Mouse (Mus musculus) neural tube, embryonic 14.5 days (tissue): ENCODE results near the gene Arid3a. TPM values are rescaled to one million over a fixed set of nuclear protein-coding genes. Genes with fewer than 3 reads are reported as not detected.

Source experiments
- ATAC-seq: fragments of 200-750 bp; cut with Nextera tagmentation; 2 replicates; pipeline ENCODE4 v1.8.0; 2017; ENCODE audit warnings: low read depth, mild to moderate bottlenecking, moderate TSS enrichment, moderate library complexity
- H3K27ac ChIP-seq: fragments of 300-500 bp; sonication (generic); 2 replicates; pipeline ENCODE4 v1.5.1; 2014; ENCODE audit warnings: low read depth, mild to moderate bottlenecking, control low read depth, low read length, moderate library complexity, mixed read lengths
- H3K27me3 ChIP-seq: fragments of 300-500 bp; sonication (generic); 2 replicates; pipeline ENCODE4 v1.6.1; 2014; ENCODE audit warnings: low read length; ENCODE audit not compliant: control insufficient read depth, insufficient read depth
- H3K36me3 ChIP-seq: fragments of 300-500 bp; sonication (generic); 2 replicates; pipeline ENCODE4 v1.6.1; 2014; ENCODE audit warnings: low read length, mixed read lengths; ENCODE audit not compliant: control insufficient read depth, insufficient read depth
- H3K4me1 ChIP-seq: fragments of 300-500 bp; sonication (generic); 2 replicates; pipeline ENCODE4 v1.6.1; 2014; ENCODE audit warnings: low read length; ENCODE audit not compliant: control insufficient read depth, insufficient read depth
- H3K4me2 ChIP-seq: fragments of 300-500 bp; sonication (generic); 2 replicates; pipeline ENCODE4 v1.6.1; 2014; ENCODE audit warnings: mild to moderate bottlenecking, low read depth, low read length, control low read depth
- H3K4me3 ChIP-seq: fragments of 300-500 bp; sonication (generic); 2 replicates; pipeline ENCODE4 v1.5.1; 2014; ENCODE audit warnings: low read depth, low read length, control low read depth, mixed read lengths
- H3K9ac ChIP-seq: fragments of 300-500 bp; sonication (generic); replicated peaks from 2 replicates; pipeline ENCODE4 v1.6.1; 2014; ENCODE audit warnings: low read depth, mild to moderate bottlenecking, control low read depth, low read length, mixed read lengths
- H3K9me3 ChIP-seq: fragments of 300-500 bp; sonication (generic); 2 replicates; pipeline ENCODE4 v1.6.1; 2016; ENCODE audit warnings: low read length; ENCODE audit not compliant: control insufficient read depth
- WGBS: fragments of 180-500 bp; shearing (Covaris S2); extraction: QIAGEN DNeasy Blood & Tissue Kit; methylation state at CpG from one replicate; pipeline ENCODE4 v1.1.7; 2014; 5-methylcytosine and 5-hydroxymethylcytosine counted together
- polyA plus RNA-seq: library from polyadenylated mRNA; unstranded; fragments of >200 nt; fragmentation: Nextera tagmentation; extraction: Ambion mirVana; gene quantifications from 2 replicates; pipeline ENCODE4 v1.2.1, GENCODE M21; 2014

Arid3a gene
- polyA plus RNA-seq, 1 experiment from 2014 or later: 5.1 TPM

DNA sequence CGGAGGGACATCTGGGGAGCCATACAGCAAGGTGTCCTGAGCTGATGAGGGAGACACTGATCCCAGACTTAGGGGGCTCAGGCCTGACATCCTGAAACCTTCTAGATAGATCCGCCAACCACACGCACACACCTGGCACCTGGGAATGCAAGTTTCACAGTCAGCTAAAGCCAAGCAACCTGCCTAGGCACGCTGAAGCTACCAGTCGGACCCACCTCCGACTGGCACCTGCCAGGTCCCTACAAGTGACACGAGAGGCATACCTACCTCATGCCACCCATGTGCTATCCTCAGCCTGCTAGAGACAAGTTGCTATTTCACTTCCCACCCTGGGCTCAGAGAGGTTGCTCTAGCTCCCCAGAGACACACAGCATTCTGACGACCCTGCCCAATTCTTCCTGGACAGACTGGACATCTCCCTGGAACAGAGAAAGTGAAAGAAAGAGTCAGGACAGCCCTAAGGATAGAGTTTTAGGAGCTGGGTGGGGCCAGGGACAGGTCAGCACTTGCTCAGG, 62.5 kb downstream of the Arid3a start:
- no peaks in the 10 kb centered on the region for H3K36me3 ChIP-seq
- peaks cover 9% of the 10 kb centered on the region for H3K4me1 ChIP-seq
- 31% methylated on average over 8 of the region's 8 CpGs for WGBS
- no peak overlapping the region for H3K27ac ChIP-seq
- H3K9me3 ChIP-seq: 0 out of 2 replicates have a peak, but pooled peaks cover 3% of the 10 kb centered on the region
- peaks cover 25% of the 10 kb centered on the region for H3K27me3 ChIP-seq
- H3K4me2 ChIP-seq: peak overlapping the region; percentile 45
- ATAC-seq: no peak
- no peak overlapping the region for H3K9ac ChIP-seq
- H3K4me3 ChIP-seq: peak overlapping the region; percentile 38

DNA sequence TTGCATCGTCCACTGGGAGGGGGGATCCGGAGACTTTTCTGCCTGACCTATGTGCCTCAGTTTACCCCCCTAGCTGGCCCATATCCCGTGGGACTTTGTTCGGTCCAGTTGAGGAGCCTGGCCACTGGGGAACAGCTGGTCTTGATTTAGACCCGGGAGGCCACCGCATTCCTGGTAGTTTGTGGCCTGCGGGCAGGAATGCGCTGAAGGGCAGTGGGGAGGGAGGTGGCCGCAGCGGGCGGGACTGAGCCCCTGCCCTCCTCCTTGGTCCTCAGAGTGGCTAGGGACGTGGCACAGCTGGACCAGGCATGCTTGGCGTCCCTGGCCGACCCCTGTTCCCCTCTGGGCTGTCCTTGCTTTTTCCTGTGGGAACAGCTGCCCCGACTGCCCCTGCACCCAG, 63.0 kb downstream of the Arid3a start:
- ATAC-seq: no peak
- peaks cover 9% of the 10 kb centered on the region for H3K4me1 ChIP-seq
- H3K4me2 ChIP-seq: peak overlapping the region; percentile 45; the same call in 1 of the 2 replicates
- H3K9ac ChIP-seq: no peak overlapping the region
- H3K27me3 ChIP-seq: peaks cover 25% of the 10 kb centered on the region
- WGBS: 21% methylated on average over 15 of the region's 15 CpGs
- H3K9me3 ChIP-seq: 0 out of 2 replicates have a peak, but pooled peaks cover 3% of the 10 kb centered on the region
- H3K27ac ChIP-seq: no peak overlapping the region
- peak overlapping the region; percentile 38; the same call in 1 of the 2 replicates for H3K4me3 ChIP-seq
- no peaks in the 10 kb centered on the region for H3K36me3 ChIP-seq

DNA sequence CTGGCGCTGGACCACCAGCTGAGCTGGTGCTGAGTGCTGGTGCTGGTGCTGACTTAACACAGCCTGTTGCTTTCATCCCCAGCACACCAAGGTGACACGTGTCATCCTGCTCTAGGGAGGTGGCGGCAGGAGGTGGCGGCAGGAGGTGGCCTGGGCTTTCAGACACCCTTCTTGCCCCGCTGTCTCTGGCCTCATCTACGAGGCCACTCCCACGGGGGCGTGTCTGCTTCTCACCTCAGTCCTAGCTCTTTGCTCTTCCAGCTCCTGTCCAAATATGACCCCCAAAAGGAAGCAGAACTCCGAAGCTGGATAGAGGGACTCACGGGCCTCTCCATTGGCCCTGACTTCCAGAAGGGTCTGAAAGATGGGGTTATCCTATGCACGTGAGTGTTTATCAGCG, 64.3 kb downstream of the Arid3a start:
- WGBS: 51% methylated on average over 12 of the region's 12 CpGs
- ATAC-seq: no peak
- no peak overlapping the region for H3K27ac ChIP-seq
- no peak overlapping the region for H3K9ac ChIP-seq
- H3K36me3 ChIP-seq: no peaks in the 10 kb centered on the region
- peaks cover 7% of the 10 kb centered on the region for H3K4me1 ChIP-seq
- H3K9me3 ChIP-seq: 0 out of 2 replicates have a peak, but pooled peaks cover 3% of the 10 kb centered on the region
- no peak overlapping the region for H3K4me2 ChIP-seq
- no peak overlapping the region for H3K4me3 ChIP-seq
- peaks cover 25% of the 10 kb centered on the region for H3K27me3 ChIP-seq

DNA sequence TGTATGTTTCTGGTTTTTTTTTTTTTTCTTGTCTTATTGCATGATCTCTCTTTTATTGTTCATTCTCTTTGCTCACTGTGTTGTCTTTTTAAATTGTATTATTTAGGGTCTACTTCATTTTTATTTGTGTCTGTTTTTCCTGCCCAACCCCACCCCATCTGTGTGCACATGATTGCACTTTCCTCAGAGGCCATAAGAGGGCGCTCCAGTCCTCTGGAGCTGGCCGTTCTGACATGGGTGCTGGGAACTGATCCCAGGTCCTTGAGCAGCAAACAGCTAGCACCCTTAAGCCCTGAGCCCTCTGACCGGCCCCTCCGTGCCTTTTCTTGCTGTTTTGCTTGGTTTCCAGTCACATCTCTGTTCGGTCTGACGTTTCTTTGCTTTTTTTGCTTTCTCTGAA, 64.7 kb downstream of the Arid3a start:
- H3K4me3 ChIP-seq: no peak overlapping the region
- no peak overlapping the region for H3K27ac ChIP-seq
- peaks cover 25% of the 10 kb centered on the region for H3K27me3 ChIP-seq
- H3K9ac ChIP-seq: no peak overlapping the region
- 0 out of 2 replicates have a peak, but pooled peaks cover 3% of the 10 kb centered on the region for H3K4me1 ChIP-seq
- H3K36me3 ChIP-seq: no peaks in the 10 kb centered on the region
- H3K9me3 ChIP-seq: 0 out of 2 replicates have a peak, but pooled peaks cover 3% of the 10 kb centered on the region
- ATAC-seq: no peak
- 87% methylated on average over 6 of the region's 6 CpGs for WGBS
- no peak overlapping the region for H3K4me2 ChIP-seq

DNA sequence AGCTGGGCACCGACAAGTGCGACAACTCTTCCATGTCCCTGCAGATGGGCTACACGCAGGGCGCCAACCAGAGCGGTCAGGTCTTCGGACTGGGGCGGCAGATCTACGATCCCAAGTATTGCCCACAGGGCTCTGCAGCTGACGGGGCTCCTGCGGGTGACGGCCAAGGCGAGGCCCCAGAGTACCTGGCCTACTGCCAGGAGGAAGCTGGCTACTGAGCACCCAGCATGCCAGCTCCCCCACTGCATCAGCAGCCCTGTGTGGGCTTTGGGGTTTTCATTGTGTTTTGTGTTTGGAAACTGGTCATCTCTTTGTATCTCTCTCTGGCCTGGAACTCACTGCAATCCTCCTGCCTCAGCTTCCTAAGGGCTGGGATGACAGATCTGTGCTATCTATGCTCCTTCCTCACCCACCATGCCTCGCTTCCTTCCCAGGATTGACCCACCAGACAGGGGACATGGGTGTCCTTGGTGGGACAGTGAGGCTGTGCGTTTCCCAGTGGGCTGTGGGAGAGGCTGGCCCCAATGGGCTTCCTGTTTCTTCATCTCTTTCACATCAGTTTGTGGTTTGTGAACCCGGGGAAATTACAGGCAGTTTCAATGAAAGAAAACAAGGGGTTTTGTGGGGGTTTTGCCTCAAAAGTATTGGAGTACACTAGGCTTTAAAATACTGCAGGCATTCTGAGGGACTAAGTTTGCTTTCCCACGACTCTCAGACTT, 67.7 kb downstream of the Arid3a start:
- ATAC-seq: no peak
- H3K36me3 ChIP-seq: no peaks in the 10 kb centered on the region
- peaks cover 8% of the 10 kb centered on the region for H3K4me1 ChIP-seq
- no peak overlapping the region for H3K4me2 ChIP-seq
- peaks cover 7% of the 10 kb centered on the region for H3K27me3 ChIP-seq
- no peak overlapping the region for H3K4me3 ChIP-seq
- H3K9ac ChIP-seq: no peak overlapping the region
- 0 out of 2 replicates have a peak, but pooled peaks cover 3% of the 10 kb centered on the region for H3K9me3 ChIP-seq
- H3K27ac ChIP-seq: no peak overlapping the region
- 78% methylated on average over 16 of the region's 16 CpGs for WGBS

DNA sequence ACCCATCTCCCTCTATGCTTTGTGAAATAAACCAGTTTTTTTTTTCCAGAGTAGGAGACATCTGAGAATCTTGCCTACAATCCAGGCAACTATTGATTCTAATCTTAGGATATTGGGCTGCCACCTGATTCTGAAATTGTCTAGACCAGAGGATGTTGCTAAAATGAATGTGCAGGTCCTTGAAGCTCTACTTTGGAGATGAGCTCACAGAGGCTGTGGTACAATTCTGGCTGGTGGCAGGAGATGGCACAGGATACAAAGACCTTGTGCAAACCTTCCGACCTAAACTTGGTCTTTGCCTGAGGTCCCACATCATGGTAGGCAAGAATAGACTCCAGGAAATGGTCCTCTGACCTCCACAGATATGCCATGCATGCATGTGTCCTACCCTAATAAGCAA, 68.8 kb downstream of the Arid3a start:
- WGBS: 97% methylated on average over 1 of the region's 1 CpGs
- Histone ChIP-seq H3K4me2 (no peak overlapping the region), H3K36me3 (no peaks in the 10 kb centered on the region), H3K27ac (no peak overlapping the region), H3K27me3 (peaks cover 3% of the 10 kb centered on the region; the same call in 1 of the 2 replicates), H3K9ac (no peak overlapping the region), H3K4me3 (no peak overlapping the region), H3K9me3 (0 out of 2 replicates have a peak, but pooled peaks cover 3% of the 10 kb centered on the region), H3K4me1 (peaks cover 8% of the 10 kb centered on the region)
- ATAC-seq: no peak

DNA sequence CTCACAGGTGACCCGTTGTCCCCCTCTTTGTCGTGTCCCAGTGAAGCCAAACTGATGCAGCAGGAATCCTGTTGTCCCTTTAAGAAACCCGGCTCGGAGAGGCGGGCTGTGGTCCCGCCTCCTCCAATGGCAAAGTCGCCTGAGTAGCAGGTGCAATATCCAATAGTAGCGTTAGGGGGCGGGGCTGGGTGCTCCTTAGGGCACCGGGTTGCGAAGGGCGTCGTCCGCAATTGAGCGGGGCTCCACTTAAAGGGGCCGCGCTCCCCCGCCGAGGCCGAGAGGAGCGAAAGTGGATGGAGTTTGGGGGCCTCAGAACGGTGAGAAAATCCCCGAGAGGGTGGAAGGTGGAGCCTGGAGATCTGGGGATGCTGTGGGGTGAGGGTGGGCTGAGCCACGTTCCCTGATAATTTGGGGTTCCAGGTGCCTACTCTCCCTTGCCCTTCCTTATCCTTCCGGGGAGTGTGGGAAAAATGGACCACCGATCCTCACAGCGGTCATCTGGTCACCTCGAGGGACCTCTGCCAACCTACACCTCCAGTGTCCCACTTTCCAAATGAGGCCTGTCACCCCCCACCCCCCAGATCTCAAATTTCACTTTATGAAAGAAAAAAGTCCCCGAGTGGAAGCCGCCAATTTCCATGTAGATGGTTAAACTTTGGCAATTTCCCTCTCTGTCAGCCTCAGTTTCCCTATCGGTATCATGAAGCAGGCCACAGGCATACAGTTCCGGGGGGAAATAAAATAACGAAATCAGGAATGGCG, 69.6 kb downstream of the Arid3a start, which contains the start of gene Abca7:
TSS of gene Abca7 (plus strand) at position 223 of the 762 bp plus-strand sequence.
- Histone ChIP-seq H3K27me3 (0 out of 2 replicates have a peak, but pooled peaks cover 2% of the 10 kb centered on the region), H3K9me3 (0 out of 2 replicates have a peak, but pooled peaks cover 3% of the 10 kb centered on the region), H3K4me3 (peak within 1 kb of the TSS; percentile 37), H3K36me3 (no peaks in the 10 kb centered on the region), H3K4me1 (peaks cover 8% of the 10 kb centered on the region), H3K27ac (peak within 1 kb of the TSS; percentile 60), H3K9ac (peak within 1 kb of the TSS; percentile 46; the same call in 1 of the 2 replicates), H3K4me2 (peak within 1 kb of the TSS; percentile 57)
- under 1% methylated on average over 34 of the region's 34 CpGs for WGBS
- ATAC-seq: peak; percentile 84

DNA sequence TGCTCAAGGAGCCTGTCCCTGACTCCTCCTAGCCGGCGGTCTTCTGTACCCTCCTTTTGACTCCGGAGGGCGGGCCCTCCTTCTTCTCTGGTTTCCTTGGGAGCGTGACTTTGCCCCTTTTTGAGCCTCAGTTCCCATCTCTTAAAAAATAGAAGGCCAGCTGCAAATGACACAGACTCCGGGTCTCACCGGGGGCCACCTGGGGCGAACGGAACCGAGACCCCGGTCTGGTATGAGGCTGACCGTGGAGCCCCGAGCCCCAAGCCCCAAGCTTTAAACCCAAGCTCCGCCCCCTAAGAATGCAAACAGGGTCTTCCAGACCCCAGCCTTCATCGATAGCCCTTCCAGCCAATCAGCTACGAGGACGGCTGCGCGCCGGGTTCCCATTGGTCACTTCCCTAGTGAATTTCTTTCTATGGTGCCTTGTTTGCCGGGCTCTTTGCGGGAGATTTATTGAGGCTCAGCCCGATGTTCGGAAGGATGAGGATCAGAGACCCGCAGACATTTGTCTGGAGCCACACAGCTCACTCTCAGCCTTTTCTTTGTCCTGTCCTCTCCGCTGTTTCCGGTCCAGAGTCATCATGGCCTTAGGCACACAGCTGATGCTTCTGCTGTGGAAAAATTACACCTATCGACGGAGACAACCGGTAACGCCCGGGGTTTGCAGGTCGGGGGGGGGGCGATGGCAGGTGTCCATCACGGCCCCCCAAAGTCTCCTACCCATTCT, 70.4 kb downstream of the Arid3a start:
- Histone ChIP-seq H3K9me3 (no peaks in the 10 kb centered on the region), H3K36me3 (no peaks in the 10 kb centered on the region), H3K27ac (peak overlapping the region; percentile 60), H3K9ac (0 out of 2 replicates have a peak overlapping the region, but pooled peaks have one; percentile 46), H3K27me3 (0 out of 2 replicates have a peak, but pooled peaks cover 2% of the 10 kb centered on the region), H3K4me1 (peaks cover 8% of the 10 kb centered on the region), H3K4me2 (peak overlapping the region; percentile 57), H3K4me3 (peak overlapping the region; percentile 37)
- WGBS: under 1% methylated on average over 35 of the region's 35 CpGs
- peak; percentile 78 for ATAC-seq
